Mouse (Mus musculus) hindbrain, embryonic 13.5 days (tissue): ENCODE measurements around the gene Stat5a. TPM values are rescaled to one million over a fixed set of nuclear protein-coding genes. Genes with fewer than 3 reads are reported as not detected.

ENCODE experiments used
- ATAC-seq: fragments of 200-750 bp; cut with Nextera tagmentation; 2 replicates; pipeline ENCODE4 v1.8.0; 2017; ENCODE audit warnings: moderate TSS enrichment; ENCODE audit not compliant: low FRiP score
- H3K27ac ChIP-seq: fragments of 300-500 bp; sonication (generic); 2 replicates; pipeline ENCODE4 v1.5.1; 2015; ENCODE audit warnings: inconsistent platforms, mild to moderate bottlenecking, moderate library complexity
- H3K27me3 ChIP-seq: fragments of 300-500 bp; sonication (generic); 2 replicates; pipeline ENCODE4 v1.6.1; 2015; ENCODE audit warnings: mild to moderate bottlenecking, inconsistent platforms
- H3K36me3 ChIP-seq: fragments of 300-500 bp; sonication (generic); 2 replicates; pipeline ENCODE4 v1.6.1; 2015; ENCODE audit warnings: mild to moderate bottlenecking, inconsistent platforms
- H3K4me1 ChIP-seq: fragments of 300-500 bp; sonication (generic); replicated peaks from 2 replicates; pipeline ENCODE4 v1.6.1; 2015; ENCODE audit warnings: inconsistent platforms
- H3K4me2 ChIP-seq: fragments of 300-500 bp; sonication (generic); 2 replicates; pipeline ENCODE4 v1.6.1; 2015; ENCODE audit warnings: inconsistent platforms, mild to moderate bottlenecking, moderate library complexity
- H3K4me3 ChIP-seq: fragments of 300-500 bp; sonication (generic); 2 replicates; pipeline ENCODE4 v1.5.1; 2015; ENCODE audit warnings: mild to moderate bottlenecking, inconsistent platforms
- H3K9ac ChIP-seq: fragments of 300-500 bp; sonication (generic); 2 replicates; pipeline ENCODE4 v1.6.1; 2015; ENCODE audit warnings: mild to moderate bottlenecking, inconsistent platforms
- H3K9me3 ChIP-seq: fragments of 300-500 bp; sonication (generic); 2 replicates; pipeline ENCODE4 v1.6.1; 2016; ENCODE audit warnings: inconsistent platforms
- WGBS: fragments of 180-500 bp; shearing (Covaris S2); methylation state at CpG from one replicate; pipeline ENCODE4 v1.1.7; 2015; 5-methylcytosine and 5-hydroxymethylcytosine counted together
- polyA plus RNA-seq: library from polyadenylated mRNA; unstranded; fragments of >200 nt; fragmentation: Nextera tagmentation; extraction: Ambion mirVana; gene quantifications from 2 replicates; pipeline ENCODE4 v1.2.1, GENCODE M21; 2015

Stat5a gene
- polyA plus RNA-seq, 1 experiment from 2014 or later: 2.1 TPM

DNA sequence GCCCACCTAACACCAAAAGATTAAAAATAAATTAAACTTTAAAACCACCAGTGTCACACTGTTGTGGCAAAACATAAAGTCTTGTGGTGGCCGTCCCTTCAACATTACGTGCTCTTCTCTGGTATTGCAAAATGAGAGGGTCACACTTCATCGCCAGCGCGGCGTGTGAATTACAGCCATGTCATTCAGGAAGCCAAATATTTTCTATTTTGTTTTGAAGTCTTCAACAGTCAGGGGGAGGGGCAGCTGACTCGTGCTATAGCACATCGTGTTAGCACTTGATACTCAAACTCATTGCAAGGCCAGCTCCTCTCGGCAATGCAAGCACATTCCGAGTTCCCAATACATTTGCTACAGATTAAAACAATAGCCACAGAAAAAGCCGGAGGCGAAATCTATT is 18.3 kb upstream of the Stat5a start:
- peaks cover 5% of the 10 kb centered on the region; the same call in 1 of the 2 replicates for H3K4me1 ChIP-seq
- H3K36me3 ChIP-seq: no peaks in the 10 kb centered on the region
- no peaks in the 10 kb centered on the region for H3K9me3 ChIP-seq
- ATAC-seq: no peak
- H3K27ac ChIP-seq: no peak overlapping the region
- no peak overlapping the region for H3K4me2 ChIP-seq
- H3K27me3 ChIP-seq: no peaks in the 10 kb centered on the region
- 71% methylated on average over 12 of the region's 12 CpGs for WGBS
- no peak overlapping the region for H3K4me3 ChIP-seq
- H3K9ac ChIP-seq: no peak overlapping the region

DNA sequence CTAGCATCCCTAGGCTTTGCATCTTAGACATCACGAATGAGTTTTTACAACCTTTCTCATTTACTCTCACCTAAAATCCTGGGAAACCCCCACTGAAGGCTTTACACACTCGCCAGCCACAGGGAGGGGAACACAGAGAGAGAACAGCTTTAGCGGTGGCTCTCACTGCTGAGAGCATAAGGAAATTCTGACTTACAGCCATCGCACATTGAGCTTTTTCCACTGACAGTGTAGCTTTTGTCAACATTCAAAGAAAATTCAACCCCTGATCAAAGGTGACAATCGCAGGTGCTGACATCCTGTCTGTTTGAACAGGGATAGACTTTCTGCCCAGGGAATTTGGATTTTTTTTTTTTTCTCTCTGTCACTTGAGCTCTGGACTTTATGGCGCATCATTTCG is 17.1 kb upstream of the Stat5a start:
- no peak for ATAC-seq
- Histone ChIP-seq H3K9me3 (no peaks in the 10 kb centered on the region), H3K27me3 (no peaks in the 10 kb centered on the region), H3K36me3 (no peaks in the 10 kb centered on the region), H3K4me1 (peaks cover 5% of the 10 kb centered on the region; the same call in 1 of the 2 replicates), H3K9ac (no peak overlapping the region), H3K4me3 (no peak overlapping the region), H3K4me2 (no peak overlapping the region), H3K27ac (no peak overlapping the region)
- WGBS: 84% methylated on average over 7 of the region's 7 CpGs

DNA sequence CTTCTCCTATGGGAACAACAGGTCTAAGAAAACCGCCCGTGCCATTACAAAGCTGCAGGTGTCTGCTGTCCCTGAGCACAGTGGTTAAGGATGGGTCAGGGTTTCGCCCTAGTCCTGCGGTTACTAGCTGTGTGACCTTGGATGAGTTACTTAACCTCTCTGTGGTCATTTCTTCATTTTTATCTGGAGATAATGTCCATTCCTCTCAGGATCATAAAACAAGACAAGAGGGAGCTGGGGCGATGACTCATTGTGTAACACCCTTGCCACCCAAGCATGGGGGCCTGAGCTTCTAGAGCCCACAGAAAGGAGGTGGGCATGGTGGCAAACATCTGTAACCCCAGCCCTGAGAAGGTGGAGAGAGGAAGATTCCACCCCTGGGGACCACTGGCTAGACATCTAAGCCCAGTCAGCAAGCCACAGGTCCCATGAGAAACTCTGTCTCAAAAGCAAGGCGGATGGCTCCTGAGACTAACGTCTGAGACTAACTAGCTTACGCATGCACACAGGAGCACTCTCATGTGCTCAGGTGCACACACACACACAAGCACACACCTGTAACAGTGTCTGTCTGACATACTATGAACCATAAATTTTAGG is 16.0 kb upstream of the Stat5a start:
- no peak overlapping the region for H3K27ac ChIP-seq
- peaks cover 8% of the 10 kb centered on the region; the same call in 1 of the 2 replicates for H3K4me1 ChIP-seq
- H3K9me3 ChIP-seq: no peaks in the 10 kb centered on the region
- ATAC-seq: no peak
- no peak overlapping the region for H3K4me2 ChIP-seq
- no peak overlapping the region for H3K4me3 ChIP-seq
- H3K27me3 ChIP-seq: no peaks in the 10 kb centered on the region
- H3K9ac ChIP-seq: no peak overlapping the region
- 95% methylated on average over 8 of the region's 8 CpGs for WGBS
- no peaks in the 10 kb centered on the region for H3K36me3 ChIP-seq

DNA sequence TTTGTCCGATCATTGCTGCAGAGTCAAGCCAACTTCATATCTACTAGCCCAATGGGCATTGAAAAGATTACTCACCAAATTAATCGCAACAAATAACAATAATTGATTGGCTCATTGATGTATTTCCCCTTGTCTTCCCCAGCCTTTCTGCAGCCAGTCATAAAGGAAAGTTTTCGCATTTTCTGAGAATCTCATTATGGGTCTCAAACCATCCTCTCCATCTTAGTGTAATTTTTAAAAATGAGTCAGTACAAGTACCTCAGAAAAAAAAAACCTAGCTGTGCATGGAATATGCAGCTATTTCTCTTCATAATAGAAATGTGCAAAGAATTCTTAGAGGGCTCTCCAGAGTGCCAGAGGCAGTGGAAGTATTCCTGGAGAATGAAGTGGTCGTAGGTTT is 15.0 kb upstream of the Stat5a start:
- Histone ChIP-seq H3K9ac (no peak overlapping the region), H3K4me3 (no peak overlapping the region), H3K4me1 (peaks cover 16% of the 10 kb centered on the region), H3K27ac (no peak overlapping the region), H3K4me2 (no peak overlapping the region), H3K27me3 (no peaks in the 10 kb centered on the region), H3K36me3 (no peaks in the 10 kb centered on the region), H3K9me3 (no peaks in the 10 kb centered on the region)
- no peak for ATAC-seq
- WGBS: 91% methylated on average over 4 of the region's 4 CpGs

DNA sequence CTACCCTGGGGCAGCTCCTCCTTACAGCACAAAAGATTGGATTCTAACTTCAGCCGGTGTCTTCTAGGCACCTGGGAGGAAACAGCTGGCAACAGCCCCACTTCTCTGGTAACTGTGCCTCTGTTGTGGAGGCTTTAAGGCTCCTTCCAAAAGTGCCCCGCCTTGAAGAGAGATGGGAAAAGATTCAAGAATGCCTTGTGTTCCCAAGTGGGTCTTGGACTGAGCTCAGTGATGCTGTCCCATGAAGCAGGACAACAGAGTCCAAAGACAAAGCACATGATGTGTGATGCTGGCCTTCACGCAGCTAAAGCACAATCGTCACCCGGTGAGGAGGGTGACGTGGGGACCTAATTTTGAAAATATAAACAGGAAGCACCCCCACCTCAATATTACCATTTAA is 13.4 kb upstream of the Stat5a start:
- Histone ChIP-seq H3K27me3 (no peaks in the 10 kb centered on the region), H3K4me3 (no peak overlapping the region), H3K4me1 (peaks cover 23% of the 10 kb centered on the region), H3K9me3 (no peaks in the 10 kb centered on the region), H3K27ac (no peak overlapping the region), H3K36me3 (no peaks in the 10 kb centered on the region), H3K4me2 (no peak overlapping the region), H3K9ac (no peak overlapping the region)
- ATAC-seq: no peak
- WGBS: 91% methylated on average over 6 of the region's 6 CpGs

DNA sequence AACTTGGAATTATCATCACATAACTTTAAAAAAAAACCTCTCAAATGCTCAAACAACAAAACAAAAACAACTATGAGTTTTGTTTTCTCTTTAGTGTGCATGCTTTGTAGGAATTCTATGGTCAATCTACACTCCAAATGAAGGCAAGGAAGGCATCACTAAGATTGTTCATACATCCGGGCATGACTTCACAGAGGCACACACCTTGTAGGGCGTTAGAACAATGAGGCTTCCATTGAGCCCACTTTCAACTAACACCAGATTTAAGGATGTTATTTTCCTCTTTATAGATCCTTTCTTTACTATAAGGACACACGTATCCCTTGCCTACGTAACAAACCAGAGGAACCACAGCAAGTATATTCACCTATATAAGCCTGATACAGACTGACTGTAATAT is 11.6 kb upstream of the Stat5a start:
- Histone ChIP-seq H3K27ac (no peak overlapping the region), H3K4me1 (peaks cover 27% of the 10 kb centered on the region), H3K9me3 (no peaks in the 10 kb centered on the region), H3K4me3 (no peak overlapping the region), H3K9ac (no peak overlapping the region), H3K27me3 (peaks cover 2% of the 10 kb centered on the region), H3K4me2 (0 out of 2 replicates have a peak overlapping the region, but pooled peaks have one; percentile 84), H3K36me3 (no peaks in the 10 kb centered on the region)
- ATAC-seq: no peak
- 91% methylated on average over 4 of the region's 4 CpGs for WGBS

DNA sequence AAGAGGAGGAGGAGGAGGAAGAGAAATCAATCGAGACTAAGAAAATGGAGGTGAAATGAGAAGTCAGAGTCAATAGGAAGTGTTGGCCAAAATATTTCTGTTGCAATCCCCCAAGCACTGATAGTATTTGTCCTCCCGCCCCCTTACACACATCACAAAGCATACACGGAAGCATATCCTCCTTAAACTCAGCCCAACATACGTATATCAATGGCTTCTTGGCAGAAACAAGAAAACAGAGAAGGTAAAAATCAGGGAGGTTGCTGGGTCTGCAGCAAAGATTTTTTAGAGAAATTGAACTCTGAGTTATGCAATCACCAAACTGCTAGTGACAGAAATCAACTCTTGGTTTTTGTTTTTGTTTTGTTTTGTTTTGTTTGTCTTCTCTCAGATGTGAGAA is 11.1 kb upstream of the Stat5a start:
- peaks cover 7% of the 10 kb centered on the region for H3K27me3 ChIP-seq
- whole genome bisulfite sequencing: 79% methylated on average over 4 of the region's 4 CpGs
- H3K4me1 ChIP-seq: peaks cover 27% of the 10 kb centered on the region
- H3K9me3 ChIP-seq: no peaks in the 10 kb centered on the region
- H3K9ac ChIP-seq: no peak overlapping the region; the same call in 1 of the 2 replicates
- no peak for ATAC-seq
- H3K27ac ChIP-seq: no peak overlapping the region
- peak overlapping the region; percentile 84; the same call in 1 of the 2 replicates for H3K4me2 ChIP-seq
- no peak overlapping the region for H3K4me3 ChIP-seq
- H3K36me3 ChIP-seq: no peaks in the 10 kb centered on the region

DNA sequence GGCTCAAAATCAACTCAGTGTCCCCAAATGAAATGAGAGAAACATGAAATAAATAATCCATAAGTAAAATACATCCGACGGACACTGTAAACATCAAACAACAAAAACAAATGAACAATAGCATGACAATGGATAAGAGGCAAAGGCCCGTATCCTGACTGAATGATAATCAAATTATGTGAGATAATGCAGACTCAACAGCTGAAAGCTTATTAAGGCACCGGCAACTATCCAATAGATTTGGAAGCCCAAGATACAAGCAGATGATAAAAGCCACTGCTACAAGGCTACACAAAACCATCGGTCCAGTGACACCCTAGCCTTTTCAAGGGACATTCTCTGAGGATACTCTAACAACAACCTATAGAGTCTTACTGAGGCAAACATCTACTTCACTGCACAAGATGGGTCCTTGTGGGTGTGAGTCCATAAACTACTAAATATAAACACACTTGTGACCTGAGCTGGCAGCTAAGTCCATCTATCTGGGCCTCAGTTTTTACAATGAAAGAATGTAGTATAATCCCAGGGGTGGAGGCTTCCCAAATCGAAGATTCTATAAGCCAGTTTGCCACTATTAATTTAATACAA is 10.3 kb upstream of the Stat5a start:
- peak overlapping the region; percentile 70 for H3K4me3 ChIP-seq
- peak overlapping the region; percentile 85 for H3K9ac ChIP-seq
- peak overlapping the region; percentile 84 for H3K4me2 ChIP-seq
- no peaks in the 10 kb centered on the region for H3K9me3 ChIP-seq
- no peak overlapping the region for H3K27ac ChIP-seq
- 69% methylated on average over 6 of the region's 6 CpGs for WGBS
- no peaks in the 10 kb centered on the region for H3K36me3 ChIP-seq
- peaks cover 27% of the 10 kb centered on the region for H3K4me1 ChIP-seq
- H3K27me3 ChIP-seq: peaks cover 12% of the 10 kb centered on the region
- ATAC-seq: no peak

DNA sequence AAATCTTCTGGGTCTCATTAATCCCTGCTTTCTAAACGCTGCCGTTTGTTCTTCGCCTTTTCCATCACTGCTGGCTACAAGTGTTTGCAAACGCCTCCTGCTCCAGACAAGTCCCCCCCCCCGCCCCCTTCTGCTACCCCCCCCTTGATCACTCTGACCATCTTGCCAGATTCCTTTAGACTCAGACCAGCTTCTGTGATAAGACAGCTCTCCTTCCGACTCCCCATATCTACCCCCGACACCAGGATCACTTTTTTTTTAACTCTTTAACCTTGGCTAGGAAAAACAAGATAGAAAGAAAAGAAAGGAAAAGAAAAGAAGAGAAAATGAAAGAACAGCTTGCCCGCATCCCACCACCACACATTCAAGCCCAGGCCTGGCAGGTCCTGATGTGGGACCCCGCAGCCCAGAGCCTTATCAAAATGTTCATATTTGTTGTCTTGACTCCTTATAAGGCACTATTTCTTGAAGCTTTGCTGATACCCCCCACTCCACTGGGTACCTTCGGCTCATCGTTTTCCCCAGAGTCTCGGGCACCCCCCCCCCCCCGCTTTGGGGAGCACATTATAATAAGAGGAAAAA is 9.6 kb upstream of the Stat5a start:
- Histone ChIP-seq H3K4me1 (peaks cover 27% of the 10 kb centered on the region), H3K27me3 (peaks cover 19% of the 10 kb centered on the region), H3K9ac (peak overlapping the region; percentile 85), H3K9me3 (no peaks in the 10 kb centered on the region), H3K36me3 (no peaks in the 10 kb centered on the region), H3K27ac (peak overlapping the region; percentile 84; the same call in 1 of the 2 replicates), H3K4me2 (peak overlapping the region; percentile 84), H3K4me3 (peak overlapping the region; percentile 70)
- no peak for ATAC-seq
- 3% methylated on average over 13 of the region's 13 CpGs for WGBS

DNA sequence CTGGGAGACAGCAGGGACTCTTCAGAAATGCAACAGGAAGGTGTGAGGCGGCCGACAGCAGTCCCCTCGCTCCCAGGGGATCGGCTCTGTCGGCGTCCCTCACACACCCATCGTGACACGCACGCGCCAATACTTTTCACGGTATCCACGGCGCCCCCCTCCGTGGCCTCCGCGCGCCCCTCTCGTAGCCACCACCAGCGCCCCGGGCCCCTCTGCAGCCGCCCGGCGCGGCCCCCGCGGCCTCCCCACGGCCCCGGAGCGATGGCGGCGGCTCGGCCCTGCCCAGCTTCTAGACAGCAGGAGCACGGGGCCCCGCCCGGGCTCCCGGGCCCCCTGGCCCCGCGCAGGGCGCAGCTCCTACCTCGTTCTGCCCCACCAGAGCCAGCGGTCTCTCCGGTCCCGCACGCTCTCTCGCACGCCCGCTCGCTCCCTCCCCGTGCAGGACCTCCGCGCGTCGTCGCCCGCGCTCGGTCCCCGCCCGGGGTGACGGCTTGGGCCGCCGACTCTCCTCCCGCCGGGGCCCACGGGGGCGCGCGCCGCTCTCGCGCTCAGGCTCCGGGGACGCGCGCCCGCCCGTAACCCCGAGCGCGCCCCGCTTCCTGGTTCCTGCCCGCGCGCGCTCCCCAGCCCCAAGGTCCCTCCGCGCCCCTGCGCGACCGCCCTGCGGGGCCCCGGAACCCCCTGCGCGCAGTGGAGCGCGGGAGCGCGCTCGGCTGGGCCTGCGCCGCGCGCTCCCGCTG is 8.9 kb upstream of the Stat5a start, which contains the start of gene Stat5b:
Gene Stat5b (minus strand): TSS at position 687 of the 740 bp plus-strand sequence.
- Histone ChIP-seq H3K27ac (peak within 1 kb of the TSS; percentile 84), H3K27me3 (peaks cover 24% of the 10 kb centered on the region), H3K4me3 (peak within 1 kb of the TSS; percentile 70), H3K4me1 (peaks cover 27% of the 10 kb centered on the region), H3K9me3 (no peaks in the 10 kb centered on the region), H3K9ac (peak within 1 kb of the TSS; percentile 85), H3K4me2 (peak within 1 kb of the TSS; percentile 84), H3K36me3 (no peaks in the 10 kb centered on the region)
- 0% methylated on average over 63 of the region's 104 CpGs for WGBS
- ATAC-seq: peak; percentile 87

DNA sequence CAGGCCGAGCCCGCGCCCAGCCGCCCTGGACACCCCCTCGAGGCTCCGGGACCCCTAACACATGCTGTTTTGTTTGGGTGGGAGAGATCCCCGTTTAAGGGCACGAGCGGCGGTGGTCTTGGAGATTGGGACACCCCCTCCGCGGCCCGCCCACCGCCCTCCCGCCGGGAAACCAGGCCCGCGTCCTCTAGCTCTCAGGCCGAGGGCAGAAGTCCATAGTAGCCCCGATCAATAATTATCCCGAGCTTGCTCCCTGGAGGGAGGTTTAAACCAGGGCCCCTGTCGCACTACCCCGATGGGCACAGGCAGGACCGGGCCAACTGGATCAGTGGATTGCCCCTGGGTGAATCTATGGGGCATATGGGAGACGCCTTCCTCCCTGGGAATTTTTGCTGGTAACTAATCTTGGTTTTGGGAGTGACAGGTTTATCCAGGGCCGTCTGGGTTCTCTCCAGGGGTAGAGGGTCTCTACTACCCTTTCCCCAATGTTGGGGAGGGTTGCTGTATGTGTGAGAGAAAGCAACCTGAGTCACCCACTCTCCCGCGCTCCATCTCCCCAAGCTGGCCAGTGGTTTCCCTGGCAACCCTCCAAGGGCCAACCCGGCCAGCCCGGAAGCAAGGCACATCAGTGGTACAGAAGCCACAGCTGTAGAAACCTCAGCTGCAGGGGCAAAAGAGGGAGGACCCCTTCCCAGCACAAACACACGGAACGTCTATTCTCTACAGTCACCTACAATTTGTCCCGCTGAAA is 8.2 kb upstream of the Stat5a start:
- peak overlapping the region; percentile 85 for H3K9ac ChIP-seq
- peaks cover 32% of the 10 kb centered on the region for H3K27me3 ChIP-seq
- H3K4me1 ChIP-seq: peaks cover 27% of the 10 kb centered on the region
- peak; percentile 57 for ATAC-seq
- 2% methylated on average over 33 of the region's 33 CpGs for WGBS
- peak overlapping the region; percentile 70 for H3K4me3 ChIP-seq
- H3K4me2 ChIP-seq: peak overlapping the region; percentile 84
- H3K9me3 ChIP-seq: no peaks in the 10 kb centered on the region
- peak overlapping the region; percentile 84 for H3K27ac ChIP-seq
- no peaks in the 10 kb centered on the region for H3K36me3 ChIP-seq

DNA sequence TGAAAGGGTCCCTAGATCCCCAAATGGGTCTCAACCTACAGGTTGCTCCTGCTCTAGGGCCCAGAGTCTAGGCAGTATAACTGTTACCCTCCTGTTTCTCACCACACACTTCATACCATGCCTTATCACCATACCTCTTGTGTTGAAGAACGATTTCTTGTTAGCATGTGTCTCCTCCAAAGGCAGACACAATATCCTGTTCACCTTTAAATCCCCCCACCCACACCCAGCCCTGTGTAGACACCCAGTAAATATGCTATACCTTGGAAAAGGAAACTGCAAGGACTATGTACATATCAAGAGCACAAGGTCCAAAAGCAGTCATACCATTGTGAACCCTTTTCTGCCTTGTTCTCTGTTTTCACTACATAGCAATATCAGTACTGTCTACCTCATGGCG is 7.1 kb upstream of the Stat5a start:
- peaks cover 27% of the 10 kb centered on the region for H3K4me1 ChIP-seq
- H3K9me3 ChIP-seq: no peaks in the 10 kb centered on the region
- H3K4me3 ChIP-seq: no peak overlapping the region
- no peak overlapping the region for H3K4me2 ChIP-seq
- no peak overlapping the region for H3K27ac ChIP-seq
- H3K9ac ChIP-seq: no peak overlapping the region
- peaks cover 43% of the 10 kb centered on the region for H3K27me3 ChIP-seq
- WGBS: 90% methylated on average over 2 of the region's 2 CpGs
- H3K36me3 ChIP-seq: no peaks in the 10 kb centered on the region
- no peak for ATAC-seq
